Mouse (Mus musculus) megakaryocyte, embryonic 14.5 days (primary cell): Measurements from ENCODE around the gene Zfp362.

Experiments
- FLI1 ChIP-seq: IDR thresholded peaks from 2 replicates; pipeline ENCODE4 v1.6.1; 2012; ENCODE audit warnings: low read length, inconsistent platforms, mixed read lengths
- GATA1 ChIP-seq: IDR thresholded peaks from 3 replicates; pipeline ENCODE4 v1.6.1; 2012; ENCODE audit warnings: mixed read lengths, low read length, inconsistent platforms, borderline replicate concordance

DNA sequence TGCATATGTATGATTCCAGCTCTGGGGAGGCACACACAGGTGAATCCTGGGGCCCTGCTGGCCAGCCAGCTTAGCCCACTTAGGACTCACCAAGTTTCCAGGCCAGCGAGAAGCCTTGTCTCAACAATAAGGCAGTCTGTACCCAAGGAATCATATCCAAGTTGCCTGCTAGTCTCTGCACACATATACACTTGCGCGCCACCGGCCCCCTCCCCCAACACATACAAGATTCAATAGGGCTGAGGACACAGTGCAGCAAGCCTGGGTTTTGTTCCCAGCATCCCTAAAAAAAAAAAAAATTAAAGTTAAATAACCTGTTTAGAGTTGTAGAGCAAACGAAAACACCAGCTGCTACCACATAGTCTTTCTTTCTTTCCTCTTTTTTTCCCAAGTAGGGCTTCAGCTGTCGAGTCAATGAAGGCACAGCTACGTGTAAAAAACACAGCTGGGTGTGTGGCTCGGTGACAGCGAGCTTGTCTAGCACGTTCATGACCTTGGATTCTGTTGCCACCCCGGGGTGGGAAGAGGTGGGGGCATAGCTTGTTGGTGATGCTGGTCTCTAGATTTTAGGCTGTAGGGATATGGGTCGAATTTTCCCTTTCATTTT is 39.6 kb upstream of the Zfp362 start:
- no peak for TF ChIP-seq GATA1
- no peak for TF ChIP-seq FLI1
